Mouse (Mus musculus) embryonic facial prominence, embryonic 14.5 days (tissue): ENCODE data around the gene Dnajb2. TPM values are rescaled to one million over a fixed set of nuclear protein-coding genes. Genes with fewer than 3 reads are reported as not detected.

Source experiments
- ATAC-seq: fragments of 200-750 bp; cut with Nextera tagmentation; 2 replicates; pipeline ENCODE4 v1.8.0; 2017; ENCODE audit warnings: low read depth, moderate number of reproducible peaks, moderate TSS enrichment
- DNase-seq: peaks from one replicate; pipeline ENCODE4 v3.0.0-alpha.2; 2015; ENCODE audit warnings: low spot score
- H3K27ac ChIP-seq: fragments of 300-500 bp; sonication (generic); replicated peaks from 2 replicates; pipeline ENCODE4 v1.5.1; 2014; ENCODE audit warnings: low read depth, mild to moderate bottlenecking, low read length, moderate library complexity
- H3K27me3 ChIP-seq: fragments of 300-500 bp; sonication (generic); replicated peaks from 2 replicates; pipeline ENCODE4 v1.6.1; 2014; ENCODE audit warnings: low read length; ENCODE audit not compliant: control insufficient read depth, insufficient read depth
- H3K36me3 ChIP-seq: fragments of 300-500 bp; sonication (generic); 2 replicates; pipeline ENCODE4 v1.6.1; 2014; ENCODE audit warnings: low read length, mixed read lengths; ENCODE audit not compliant: control insufficient read depth, insufficient read depth
- H3K4me1 ChIP-seq: fragments of 300-500 bp; sonication (generic); 2 replicates; pipeline ENCODE4 v1.6.1; 2014; ENCODE audit warnings: antibody characterized with exemption, low read length; ENCODE audit not compliant: control insufficient read depth, insufficient read depth
- H3K4me2 ChIP-seq: fragments of 300-500 bp; sonication (generic); 2 replicates; pipeline ENCODE4 v1.6.1; 2014; ENCODE audit warnings: low read depth, mild to moderate bottlenecking, low read length, moderate library complexity, mixed read lengths
- H3K4me3 ChIP-seq: fragments of 300-500 bp; sonication (generic); 2 replicates; pipeline ENCODE4 v1.5.1; 2014; ENCODE audit warnings: low read depth, mild to moderate bottlenecking, low read length
- H3K9ac ChIP-seq: fragments of 300-500 bp; sonication (generic); 2 replicates; pipeline ENCODE4 v1.6.1; 2014; ENCODE audit warnings: low read depth, mild to moderate bottlenecking, low read length, moderate library complexity, mixed read lengths
- H3K9me3 ChIP-seq: fragments of 300-500 bp; sonication (generic); 2 replicates; pipeline ENCODE4 v1.6.1; 2016; ENCODE audit warnings: low read length; ENCODE audit not compliant: control insufficient read depth
- WGBS: fragments of 180-500 bp; shearing (Covaris S2); extraction: QIAGEN DNeasy Blood & Tissue Kit; methylation state at CpG from one replicate; pipeline ENCODE4 v1.1.7; 2014; 5-methylcytosine and 5-hydroxymethylcytosine counted together
- polyA plus RNA-seq: library from polyadenylated mRNA; unstranded; fragments of >200 nt; fragmentation: Nextera tagmentation; extraction: Ambion mirVana; gene quantifications from 2 replicates; pipeline ENCODE4 v1.2.1, GENCODE M21; 2014

The Dnajb2 gene
- polyA plus RNA-seq, 1 experiment from 2014 or later: 20.0 TPM

DNA sequence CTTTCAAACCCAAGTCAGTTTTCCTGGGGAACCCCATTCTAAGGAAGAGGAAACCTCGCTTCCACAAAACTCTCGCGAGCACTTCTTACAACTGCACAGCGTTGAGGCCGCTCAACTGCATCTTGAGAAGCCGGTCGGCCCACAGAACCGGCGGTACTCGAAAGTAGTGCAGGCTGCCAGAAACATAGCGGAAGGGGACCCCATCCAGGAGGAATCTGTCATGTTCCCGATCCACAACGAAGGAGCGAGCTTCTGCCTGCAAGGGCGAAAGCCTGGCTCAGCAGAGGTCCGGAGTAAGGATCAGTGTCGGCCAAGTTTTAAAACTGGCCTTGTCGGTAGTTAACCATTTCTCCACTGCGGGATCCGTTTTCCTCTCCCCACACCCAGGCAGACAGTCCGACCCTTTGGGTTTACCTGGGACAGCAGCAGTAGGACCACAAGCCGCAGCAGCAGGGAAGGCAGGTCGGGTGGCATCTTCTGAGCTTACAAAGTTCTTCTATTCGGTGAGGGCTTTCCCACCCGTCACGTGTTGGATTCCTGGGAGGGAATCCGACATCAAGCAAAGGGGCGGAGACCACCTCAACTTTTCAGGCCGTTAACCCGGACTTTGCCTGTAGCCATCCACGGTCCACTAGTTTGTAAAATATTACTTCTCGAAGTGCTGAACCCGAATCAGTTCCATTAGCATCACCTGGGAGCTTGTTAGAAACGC lies 27.1 kb upstream of the Dnajb2 start:
- peak overlapping the region; percentile 63 for H3K27ac ChIP-seq
- WGBS: 14% methylated on average over 34 of the region's 34 CpGs
- H3K4me2 ChIP-seq: peak overlapping the region; percentile 82

GRCm38 (mm10) chr1:75210136-75211087 lies 25.8 kb upstream of the Dnajb2 start, which contains the start of the genes Glb1l and Stk16:
Gene Glb1l, minus strand, starts transcription at chr1:75210813.
Gene Stk16, plus strand, starts transcription at chr1:75210838.
- no peaks in the 10 kb centered on the region for H3K9me3 ChIP-seq
- no peak within 1 kb of the TSS for H3K27ac ChIP-seq
- peak; percentile 95 for ATAC-seq
- peaks cover 33% of the 10 kb centered on the region for H3K36me3 ChIP-seq
- no peaks in the 10 kb centered on the region for H3K27me3 ChIP-seq
- peaks cover 23% of the 10 kb centered on the region for H3K4me1 ChIP-seq
- peak; percentile 97 for DNase-seq
- WGBS: 6% methylated on average over 40 of the region's 42 CpGs
- peak within 1 kb of the TSS; percentile 94 for H3K9ac ChIP-seq
- peak within 1 kb of the TSS; percentile 80 for H3K4me3 ChIP-seq
- peak within 1 kb of the TSS; percentile 82 for H3K4me2 ChIP-seq

More for the DNA sequence above, 27.1 kb upstream of the Dnajb2 start:
- Histone ChIP-seq H3K36me3 (peaks cover 20% of the 10 kb centered on the region), H3K4me1 (peaks cover 23% of the 10 kb centered on the region), H3K9me3 (no peaks in the 10 kb centered on the region), H3K4me3 (peak overlapping the region; percentile 53), H3K27me3 (no peaks in the 10 kb centered on the region), H3K9ac (peak overlapping the region; percentile 76)
- no peak for ATAC-seq
- DNase-seq: peak; percentile 74

GRCm38 (mm10) chr1:75211141-75211708 lies 25.0 kb upstream of the Dnajb2 start:
- ATAC-seq (no peak), DNase-seq (no peak)
- Histone ChIP-seq H3K36me3 (peaks cover 40% of the 10 kb centered on the region), H3K9ac (peak overlapping the region; percentile 94), H3K4me1 (peaks cover 23% of the 10 kb centered on the region), H3K27ac (no peak overlapping the region), H3K9me3 (no peaks in the 10 kb centered on the region), H3K4me3 (peak overlapping the region; percentile 80), H3K4me2 (peak overlapping the region; percentile 82), H3K27me3 (no peaks in the 10 kb centered on the region)
- 15% methylated on average over 17 of the region's 17 CpGs for WGBS

GRCm38 (mm10) chr1:75212542-75212941 lies 23.7 kb upstream of the Dnajb2 start:
- Histone ChIP-seq H3K4me2 (no peak overlapping the region), H3K27ac (no peak overlapping the region), H3K4me3 (no peak overlapping the region), H3K4me1 (peaks cover 23% of the 10 kb centered on the region), H3K9ac (no peak overlapping the region), H3K36me3 (peaks cover 40% of the 10 kb centered on the region), H3K27me3 (peaks cover 11% of the 10 kb centered on the region), H3K9me3 (no peaks in the 10 kb centered on the region)
- ATAC-seq (no peak), DNase-seq (no peak)
- 83% methylated on average over 4 of the region's 4 CpGs for WGBS

GRCm38 (mm10) chr1:75213096-75213495 lies 23.1 kb upstream of the Dnajb2 start:
- Histone ChIP-seq H3K4me1 (peaks cover 24% of the 10 kb centered on the region), H3K27ac (no peak overlapping the region), H3K27me3 (peaks cover 16% of the 10 kb centered on the region), H3K9ac (no peak overlapping the region), H3K4me2 (no peak overlapping the region), H3K36me3 (peaks cover 40% of the 10 kb centered on the region), H3K4me3 (no peak overlapping the region), H3K9me3 (no peaks in the 10 kb centered on the region)
- ATAC-seq (no peak), DNase-seq (no peak)
- WGBS: 88% methylated on average over 7 of the region's 7 CpGs

- H3K36me3 ChIP-seq: peaks cover 40% of the 10 kb centered on the region
- no peak overlapping the region for H3K27ac ChIP-seq
- no peak overlapping the region for H3K9ac ChIP-seq
- H3K4me2 ChIP-seq: no peak overlapping the region
- H3K4me1 ChIP-seq: peaks cover 23% of the 10 kb centered on the region
- no peaks in the 10 kb centered on the region for H3K9me3 ChIP-seq
- no peak for ATAC-seq
- no peak for DNase-seq
- no peak overlapping the region for H3K4me3 ChIP-seq
- H3K27me3 ChIP-seq: peaks cover 30% of the 10 kb centered on the region
- WGBS: 82% methylated on average over 2 of the region's 2 CpGs
Measured at GRCm38 (mm10) chr1:75214442-75214841, 21.8 kb upstream of the Dnajb2 start.

GRCm38 (mm10) chr1:75214886-75215285 lies 21.3 kb upstream of the Dnajb2 start:
- Histone ChIP-seq H3K4me1 (peaks cover 19% of the 10 kb centered on the region), H3K4me2 (no peak overlapping the region)
- no peak for ATAC-seq

GRCm38 (mm10) chr1:75215785-75216184 lies 20.4 kb upstream of the Dnajb2 start:
- peaks cover 43% of the 10 kb centered on the region for H3K27me3 ChIP-seq
- no peak overlapping the region for H3K4me3 ChIP-seq
- peaks cover 13% of the 10 kb centered on the region; the same call in 1 of the 2 replicates for H3K4me1 ChIP-seq
- H3K36me3 ChIP-seq: peaks cover 40% of the 10 kb centered on the region
- DNase-seq (no peak), ATAC-seq (no peak)
- H3K9me3 ChIP-seq: no peaks in the 10 kb centered on the region
- no peak overlapping the region for H3K27ac ChIP-seq
- 95% methylated on average over 9 of the region's 9 CpGs for WGBS
- no peak overlapping the region for H3K9ac ChIP-seq
- no peak overlapping the region for H3K4me2 ChIP-seq

More at GRCm38 (mm10) chr1:75214886-75215285, 21.3 kb upstream of the Dnajb2 start:
- DNase-seq: no peak
- Histone ChIP-seq H3K27ac (no peak overlapping the region), H3K27me3 (peaks cover 34% of the 10 kb centered on the region), H3K36me3 (peaks cover 40% of the 10 kb centered on the region), H3K9ac (no peak overlapping the region), H3K9me3 (no peaks in the 10 kb centered on the region), H3K4me3 (no peak overlapping the region)
- 71% methylated on average over 5 of the region's 5 CpGs for WGBS
